Mouse (Mus musculus) monocyte, adult 5-6 weeks (primary cell): ENCODE measurements around the gene Chil6. TPM values are rescaled to one million over a fixed set of nuclear protein-coding genes. Genes with fewer than 3 reads are reported as not detected.
A peak's percentile ranks its signal among the peaks of the same experiment; 100 is the strongest.

Experiments used
- ATAC-seq: fragments of 153-309, 156-312 bp; replicated peaks from 2 replicates; pipeline ENCODE4 v1.8.0; 2017; ENCODE audit warnings: mild to moderate bottlenecking; ENCODE audit not compliant: low TSS enrichment, insufficient number of reproducible peaks, severe bottlenecking, poor library complexity, low FRiP score
- total RNA-seq: library from RNA; stranded (forward); fragments of 200-1000, 200-491, 200-594 nt; gene quantifications from 3 replicates; pipeline ENCODE4 v1.2.3, GENCODE M21; 2017

The Chil6 gene
- not detected in 3 replicates for total RNA-seq

GRCm38 (mm10) chr3:106406082-106406481 is at the start of gene Chil6:
Chil6 (minus strand) TSS chr3:106406182.
- ATAC-seq: no peak

- no peak for ATAC-seq
Observed at GRCm38 (mm10) chr3:106452616-106453015, 46.6 kb upstream of the Chil6 start.

- peak; percentile 59 for ATAC-seq
Observed at GRCm38 (mm10) chr3:106449567-106449966, 43.6 kb upstream of the Chil6 start.

DNA sequence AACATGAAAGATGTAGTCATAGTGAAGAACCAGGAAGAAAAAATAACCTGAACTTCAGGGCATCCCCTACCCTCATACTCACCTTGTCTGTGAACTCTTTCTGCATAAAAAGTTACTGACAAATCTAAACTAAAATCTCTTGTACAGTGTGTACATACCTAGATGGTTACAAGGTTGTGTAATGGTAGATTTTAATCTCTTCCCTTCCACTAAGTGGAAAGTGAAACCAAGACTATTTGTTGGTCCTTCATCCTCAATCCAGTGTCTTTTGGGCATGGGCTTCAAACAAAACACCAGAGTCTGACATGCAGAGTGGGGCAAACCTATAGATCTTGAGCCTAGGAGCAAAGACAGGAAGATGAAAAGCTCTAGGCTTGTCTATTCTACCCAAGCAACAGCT is 43.0 kb upstream of the Chil6 start:
- ATAC-seq: no peak

DNA sequence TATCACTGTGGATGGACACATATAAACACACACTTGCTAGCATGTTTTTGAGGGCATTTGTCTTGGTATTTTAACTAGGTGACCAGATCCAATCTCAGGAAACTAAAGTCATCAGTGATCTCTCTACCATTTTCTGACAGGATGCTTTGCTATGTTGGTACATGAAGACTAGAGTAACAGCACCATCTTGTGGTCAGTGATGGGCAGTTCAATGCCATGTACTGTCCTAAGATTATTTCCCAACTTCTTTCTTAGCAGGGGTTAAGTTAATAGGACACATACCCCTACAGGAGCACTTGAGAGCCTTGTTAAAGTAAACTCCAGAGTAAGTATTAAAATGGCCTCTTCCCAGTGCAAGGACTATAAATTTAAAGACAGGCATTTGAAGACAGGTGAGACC is 42.6 kb upstream of the Chil6 start:
- ATAC-seq: peak; percentile 87

Other genes with a start within 250 kb of the Chil6 start
- 20.3 to 46.6 TPM (median 38.3 TPM) in 3 replicates for gene Chil3, start 238.6 kb downstream of the Chil6 start, total RNA-seq
- gene Chil4, start 186.7 kb downstream of the Chil6 start, total RNA-seq: not detected in 3 replicates
- gene Dennd2d, start 76.2 kb upstream of the Chil6 start, total RNA-seq: 25.0 to 49.5 TPM (median 27.4 TPM) in 3 replicates
- gene Dram2, start 141.6 kb upstream of the Chil6 start, total RNA-seq: 95.3 to 127 TPM (median 113 TPM) in 3 replicates
- gene Cept1, start 141.6 kb upstream of the Chil6 start, total RNA-seq: 149 to 192 TPM (median 150 TPM) in 3 replicates